Mouse (Mus musculus) liver, embryonic 14.5 days (tissue): ENCODE measurements at regions not wholly inside any gene's neighbourhood (a gene's known extent, or its start where the extent isn't known, plus 50 kb on each side); places are given as distances from the start of the nearest gene placed in this dataset.

Source experiments
- ATAC-seq: fragments of 200-750 bp; cut with Nextera tagmentation; 2 replicates; pipeline ENCODE4 v1.8.0; 2017; ENCODE audit warnings: moderate number of reproducible peaks, mild to moderate bottlenecking, moderate library complexity; ENCODE audit not compliant: insufficient read depth
- DNase-seq, 3 experiments: peaks; one replicate each; pipeline ENCODE4 v3.0.0-alpha.2; 2012 to 2013; ENCODE audit warnings: low read depth in 3 of 3, low spot score in 3 of 3
- H3K27ac ChIP-seq: fragments of 300-500 bp; sonication (generic); 2 replicates; pipeline ENCODE4 v1.5.1; 2014; ENCODE audit warnings: moderate library complexity, mild to moderate bottlenecking, control low read depth, inconsistent platforms
- H3K27me3 ChIP-seq: fragments of 300-500 bp; sonication (generic); 2 replicates; pipeline ENCODE4 v1.6.1; 2014; ENCODE audit warnings: mild to moderate bottlenecking, low read length, moderate library complexity; ENCODE audit not compliant: control insufficient read depth, insufficient read depth
- H3K36me3 ChIP-seq: fragments of 300-500 bp; sonication (generic); replicated peaks from 2 replicates; pipeline ENCODE4 v1.6.1; 2014; ENCODE audit warnings: low read depth; ENCODE audit not compliant: control insufficient read depth, insufficient read depth
- H3K4me1 ChIP-seq, 2 experiments: fragments of 200-500 bp in 1 of 2; fragments of 300-500 bp in 1 of 2; sonication (generic) in 1 of 2; replicated peaks; 2 replicates each; pipeline ENCODE4 v1.6.1; 2012 to 2014; ENCODE audit warnings: antibody characterized with exemption in 1 of 2, inconsistent platforms in 1 of 2, low read length in 1 of 2; ENCODE audit not compliant: control insufficient read depth in 2 of 2, insufficient read depth in 2 of 2
- H3K4me2 ChIP-seq: fragments of 300-500 bp; sonication (generic); 2 replicates; pipeline ENCODE4 v1.6.1; 2014; ENCODE audit warnings: low read depth, mild to moderate bottlenecking, control low read depth, moderate library complexity
- H3K4me3 ChIP-seq, 2 experiments: fragments of 200-500 bp in 1 of 2; fragments of 300-500 bp in 1 of 2; sonication (generic) in 1 of 2; 2 replicates each; pipeline ENCODE4 v1.5.1; 2012 to 2014; ENCODE audit warnings: low read depth in 2 of 2, low read length in 2 of 2, mild to moderate bottlenecking in 2 of 2, control low read depth in 1 of 2, inconsistent platforms in 1 of 2, moderate library complexity in 1 of 2; ENCODE audit not compliant: insufficient read depth in 1 of 2
- H3K9ac ChIP-seq: fragments of 300-500 bp; sonication (generic); replicated peaks from 2 replicates; pipeline ENCODE4 v1.6.1; 2014; ENCODE audit warnings: mild to moderate bottlenecking, control low read depth, moderate library complexity
- H3K9me3 ChIP-seq: fragments of 300-500 bp; sonication (generic); 2 replicates; pipeline ENCODE4 v1.6.1; 2016; ENCODE audit warnings: low read length, mixed read lengths; ENCODE audit not compliant: control insufficient read depth
- CTCF ChIP-seq: IDR thresholded peaks from 2 replicates; pipeline ENCODE4 v1.5.1; 2016; ENCODE audit warnings: antibody characterized with exemption, low read depth, control low read depth
- EP300 ChIP-seq: IDR thresholded peaks from 2 replicates; pipeline ENCODE4 v1.6.1; 2016; ENCODE audit warnings: antibody characterized with exemption, low read depth
- WGBS: fragments of 180-500 bp; shearing (Covaris S2); extraction: QIAGEN DNeasy Blood & Tissue Kit; methylation state at CpG from one replicate; pipeline ENCODE4 v1.1.7; 2014; ENCODE audit not compliant: insufficient replicate concordance; 5-methylcytosine and 5-hydroxymethylcytosine counted together

DNA sequence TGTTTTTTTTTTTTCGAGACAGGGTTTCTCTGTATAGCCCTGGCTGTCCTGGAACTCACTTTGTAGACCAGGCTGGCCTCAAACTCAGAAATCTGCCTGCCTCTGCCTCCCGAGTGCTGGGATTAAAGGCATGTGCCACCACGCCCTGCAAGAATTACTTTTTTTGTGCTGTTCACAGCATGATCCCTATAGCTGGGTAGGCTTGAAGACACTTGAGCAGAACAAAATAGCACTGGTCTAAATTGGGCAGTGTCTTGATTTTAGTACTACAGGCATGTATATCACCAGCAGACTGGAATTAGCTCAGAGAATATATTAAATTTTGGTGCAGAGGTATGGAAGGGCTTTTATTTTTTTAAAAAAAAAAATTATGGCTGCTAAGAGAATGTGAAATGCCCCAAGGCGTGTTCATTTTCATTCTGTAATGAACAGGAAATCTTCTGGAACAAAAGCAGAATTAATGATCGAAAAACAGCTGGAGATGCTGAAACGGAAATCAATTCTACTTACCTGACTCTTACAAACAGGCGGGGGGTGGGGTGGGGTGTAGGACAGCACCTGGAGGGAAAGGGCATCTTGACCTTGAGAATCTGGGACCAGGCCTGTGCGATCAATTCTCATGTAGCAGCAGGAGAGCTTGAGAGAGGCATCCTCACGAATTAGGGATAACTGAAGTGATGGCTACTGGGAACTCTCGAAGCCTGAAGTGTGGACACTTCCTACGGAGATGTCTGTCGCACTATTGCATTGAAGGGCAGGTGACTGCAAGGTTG, 410.2 kb upstream of the Adamts9 start:
- no peak overlapping the region for H3K27ac ChIP-seq
- no peak for ATAC-seq
- TF ChIP-seq CTCF = no peak
- TF ChIP-seq EP300 = no peak
- no peak overlapping the region for H3K4me2 ChIP-seq
- H3K4me3 ChIP-seq = no peak overlapping the region
- WGBS = 63% methylated on average over 12 of the region's 12 CpGs
- no peak for DNase-seq
- H3K27me3 ChIP-seq = no peaks in the 10 kb centered on the region
- no peaks in the 10 kb centered on the region for H3K9me3 ChIP-seq
- H3K4me1 ChIP-seq = no peaks in the 10 kb centered on the region
- H3K9ac ChIP-seq = no peak overlapping the region
- no peaks in the 10 kb centered on the region for H3K36me3 ChIP-seq

DNA sequence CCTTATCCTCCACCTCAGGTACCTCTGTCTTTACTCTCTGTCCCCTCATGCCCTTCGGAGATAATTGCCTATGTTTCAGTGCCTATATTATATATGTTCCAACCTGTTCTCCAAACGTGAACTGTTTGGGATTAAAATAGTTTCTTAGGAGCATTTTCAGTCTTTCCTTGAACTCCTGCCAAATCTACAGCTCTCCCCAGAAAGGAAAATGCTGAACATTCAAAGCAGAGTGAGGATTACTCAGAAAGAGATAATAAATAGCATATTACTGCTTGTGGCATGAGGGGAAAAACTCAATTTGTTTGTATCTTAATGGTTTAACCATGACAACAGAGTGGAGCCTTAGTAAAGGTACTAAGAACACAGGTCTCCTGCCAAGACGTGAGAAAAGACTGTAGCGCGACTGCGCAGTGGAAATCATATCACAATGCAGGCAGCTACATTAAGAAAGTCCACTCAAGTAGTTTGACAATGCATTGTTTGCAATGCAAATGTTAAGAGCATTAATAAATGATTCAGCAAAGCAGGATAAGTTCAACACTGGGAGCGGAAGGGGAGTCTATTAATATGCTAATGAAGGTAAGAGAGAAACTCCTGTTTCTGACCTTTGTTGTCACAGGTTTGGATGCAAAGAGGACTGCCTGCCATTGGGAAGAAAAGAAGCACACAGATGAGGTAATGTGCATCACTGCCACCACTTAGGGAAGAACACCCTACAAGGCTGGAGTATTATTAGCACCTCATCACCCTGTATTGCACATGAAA, 406.8 kb upstream of the Adamts9 start:
- no peak for DNase-seq

DNA sequence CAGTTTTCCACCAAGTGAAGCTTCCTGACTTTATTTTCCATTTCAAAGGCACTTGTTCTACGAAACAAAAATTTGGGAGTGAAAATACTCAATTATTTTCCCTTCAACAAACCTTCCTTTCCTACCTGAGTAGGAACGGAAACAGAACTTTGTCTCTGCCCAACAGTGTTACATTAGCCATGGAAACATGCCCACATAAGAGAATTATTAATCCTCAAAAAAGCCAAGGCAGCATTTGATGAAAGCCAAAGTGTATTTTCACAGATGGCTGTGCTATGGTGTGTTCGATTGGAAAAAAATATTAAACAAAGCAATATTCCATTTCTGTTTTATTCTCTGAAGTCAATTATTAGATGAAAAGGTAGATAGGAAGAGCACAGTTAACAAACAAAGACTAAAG, 404.8 kb upstream of the Adamts9 start:
- Histone ChIP-seq H3K9ac (no peak overlapping the region), H3K4me3 (no peak overlapping the region), H3K27me3 (no peaks in the 10 kb centered on the region), H3K9me3 (no peaks in the 10 kb centered on the region), H3K36me3 (no peaks in the 10 kb centered on the region), H3K4me2 (no peak overlapping the region), H3K27ac (no peak overlapping the region), H3K4me1 (no peaks in the 10 kb centered on the region)
- TF ChIP-seq EP300 (no peak), CTCF (no peak)
- DNase-seq = no peak
- no peak for ATAC-seq
- WGBS = 58% methylated on average over 3 of the region's 3 CpGs

More for the DNA sequence above, 406.8 kb upstream of the Adamts9 start:
- no peak overlapping the region for H3K4me3 ChIP-seq
- H3K4me2 ChIP-seq = no peak overlapping the region
- no peak overlapping the region for H3K9ac ChIP-seq
- H3K27me3 ChIP-seq = no peaks in the 10 kb centered on the region
- TF ChIP-seq EP300 (no peak), CTCF (no peak)
- no peaks in the 10 kb centered on the region for H3K4me1 ChIP-seq
- no peak overlapping the region for H3K27ac ChIP-seq
- H3K36me3 ChIP-seq = no peaks in the 10 kb centered on the region
- no peaks in the 10 kb centered on the region for H3K9me3 ChIP-seq
- ATAC-seq = no peak
- 61% methylated on average over 7 of the region's 7 CpGs for WGBS

DNA sequence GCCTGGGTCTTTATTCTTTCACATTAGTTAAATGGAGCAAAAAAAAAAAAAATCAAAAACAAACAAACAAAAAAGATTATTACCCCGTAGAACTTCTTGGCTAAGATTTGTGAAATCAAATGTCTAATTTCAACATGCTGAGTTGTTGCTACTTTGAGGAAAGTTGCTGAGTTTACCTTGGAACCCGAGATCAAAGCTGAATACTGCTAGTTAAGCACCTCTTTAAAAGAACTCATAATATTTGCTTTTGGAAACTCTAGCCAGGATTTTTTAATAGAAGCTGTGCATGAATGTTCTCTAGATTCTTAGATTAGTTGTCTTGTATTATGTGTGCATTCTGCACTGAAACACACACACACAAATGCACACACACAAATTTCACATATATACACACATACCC, 385.4 kb upstream of the Adamts9 start:
- WGBS = 50% methylated on average over 2 of the region's 2 CpGs
- H3K9me3 ChIP-seq = no peaks in the 10 kb centered on the region
- TF ChIP-seq CTCF (no peak), EP300 (no peak)
- H3K4me3 ChIP-seq = no peak overlapping the region
- ATAC-seq = no peak
- no peak overlapping the region for H3K4me2 ChIP-seq
- H3K27me3 ChIP-seq = no peaks in the 10 kb centered on the region
- no peaks in the 10 kb centered on the region for H3K4me1 ChIP-seq
- H3K36me3 ChIP-seq = no peaks in the 10 kb centered on the region
- H3K27ac ChIP-seq = no peak overlapping the region
- no peak for DNase-seq
- H3K9ac ChIP-seq = no peak overlapping the region

DNA sequence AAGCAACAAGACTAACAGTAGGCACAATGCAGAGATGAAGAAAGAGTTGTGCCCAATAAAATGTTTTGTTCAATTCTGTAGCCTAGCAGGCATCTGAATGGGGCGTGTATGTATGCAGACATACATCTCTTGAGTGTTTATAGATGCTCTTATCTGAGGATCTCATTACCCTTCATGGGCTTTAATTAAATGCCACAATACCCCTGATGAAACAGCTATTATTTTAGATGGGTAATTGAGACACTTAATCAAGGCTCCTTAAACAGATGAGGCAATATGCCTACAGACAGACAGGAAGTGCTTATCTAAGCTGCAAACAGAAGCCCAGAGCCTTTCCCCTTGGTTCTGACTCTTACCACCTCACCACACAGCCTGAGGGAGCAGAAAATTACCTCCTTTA, 384.6 kb upstream of the Adamts9 start:
- H3K36me3 ChIP-seq = no peaks in the 10 kb centered on the region
- TF ChIP-seq EP300 = no peak
- TF ChIP-seq CTCF = no peak
- DNase-seq = no peak

More for the DNA sequence above, 384.6 kb upstream of the Adamts9 start:
- 65% methylated on average over 1 of the region's 1 CpGs for WGBS
- Histone ChIP-seq H3K4me2 (no peak overlapping the region), H3K9me3 (no peaks in the 10 kb centered on the region), H3K9ac (no peak overlapping the region), H3K27ac (no peak overlapping the region), H3K4me3 (no peak overlapping the region), H3K27me3 (no peaks in the 10 kb centered on the region), H3K4me1 (no peaks in the 10 kb centered on the region)
- ATAC-seq = no peak
